Mouse (Mus musculus) right cerebral cortex, adult 2 months (tissue): ENCODE measurements around the gene Sbsn.
"Not testable (repeated sequence)": the region's sequence is repeated elsewhere in the genome, so short reads cannot be mapped to it uniquely, and the experiment has no call there.

ENCODE experiments used
- DNase-seq, 2 experiments: peaks; one replicate each; pipeline ENCODE4 v3.0.0; 2021 to 2022; ENCODE audit warnings: low spot score in 2 of 2

Gene Sbsn

DNA sequence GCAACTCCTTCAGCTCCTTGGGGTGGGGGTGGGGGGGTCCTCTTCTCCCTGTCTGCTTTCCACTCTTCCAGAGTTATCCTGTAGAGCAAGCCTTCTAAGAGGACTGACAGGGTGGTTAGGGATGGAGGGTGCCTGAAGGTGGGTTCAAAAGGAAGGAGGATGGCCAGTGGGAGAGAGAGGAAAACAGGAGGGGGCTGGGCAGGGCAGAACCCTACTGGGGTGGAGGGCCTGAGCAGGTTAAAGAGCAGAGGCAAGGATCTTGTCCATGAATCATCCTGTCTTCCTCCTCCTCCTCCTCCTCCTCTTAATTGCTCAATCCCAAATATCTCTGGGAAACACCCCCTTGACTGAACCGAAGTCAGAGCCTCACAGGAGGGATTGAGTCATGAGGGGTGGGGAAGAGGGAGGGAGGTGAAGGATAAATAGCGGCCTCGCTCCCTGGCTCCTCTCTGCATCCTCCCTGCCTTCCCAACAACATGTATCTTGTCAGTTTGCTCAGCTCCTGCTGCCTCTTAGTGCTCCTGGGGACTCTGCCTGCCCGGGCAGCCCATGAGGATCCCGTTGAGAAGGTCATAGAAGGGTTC lies at the start of gene Sbsn:
Gene Sbsn (plus strand): TSS at position 386 of the 584 bp plus-strand sequence.
- no peak for DNase-seq

GRCm38 (mm10) chr7:30706214-30706882 lies 44.9 kb upstream of the Sbsn start:
- DNase-seq: no peak

- DNase-seq: no peak
These were observed 43.8 kb upstream of the Sbsn start for GRCm38 (mm10) chr7:30707441-30707840.

- no peak for DNase-seq
These were observed 39.3 kb upstream of the Sbsn start, which contains the start of gene Atp4a for GRCm38 (mm10) chr7:30711942-30712341. Gene Atp4a (plus strand): TSS chr7:30712209.

GRCm38 (mm10) chr7:30717006-30717715 lies 34.1 kb upstream of the Sbsn start:
- DNase-seq: peak; percentile 35 to 55

- no peak for DNase-seq
These were observed 33.6 kb upstream of the Sbsn start for GRCm38 (mm10) chr7:30717716-30718046.

DNA sequence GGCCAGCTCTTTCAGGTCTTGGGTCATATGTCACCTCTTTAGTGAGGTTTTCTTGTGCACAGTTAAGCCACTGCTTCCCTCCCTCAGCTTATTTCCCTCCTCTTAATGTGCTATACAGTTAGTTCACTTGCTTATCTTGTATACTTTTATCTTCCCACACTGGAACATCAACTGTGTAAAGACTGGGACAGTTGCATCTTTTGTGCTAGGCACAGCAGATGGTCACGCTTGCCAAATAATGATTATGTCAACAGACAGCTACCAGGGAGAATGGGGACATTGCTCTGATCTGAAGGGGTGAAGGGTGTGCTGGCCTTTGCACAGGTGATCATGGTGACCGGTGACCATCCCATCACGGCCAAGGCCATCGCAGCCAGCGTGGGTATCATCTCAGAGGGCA lies 31.6 kb upstream of the Sbsn start:
- no peak for DNase-seq

DNA sequence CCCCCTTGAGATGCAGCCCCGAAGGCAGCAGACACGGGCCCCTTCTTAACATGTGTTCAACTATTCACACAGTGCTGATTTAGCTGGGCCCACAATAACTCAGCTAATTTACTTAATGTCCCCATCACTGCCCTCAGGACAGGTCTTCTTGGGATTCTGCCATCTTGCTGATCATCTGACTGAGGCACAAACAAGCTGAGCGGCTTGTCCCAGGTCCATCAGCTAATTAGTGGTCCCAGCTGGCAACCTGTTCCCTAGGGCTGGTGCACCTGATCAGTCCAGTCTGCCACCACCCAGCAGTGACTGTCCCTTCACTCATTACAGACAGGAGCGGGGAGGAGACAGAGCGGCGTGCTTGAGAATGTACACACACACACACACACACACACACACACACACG lies 30.0 kb upstream of the Sbsn start:
- no peak for DNase-seq

GRCm38 (mm10) chr7:30723274-30723953 lies 27.9 kb upstream of the Sbsn start:
- DNase-seq: no peak

GRCm38 (mm10) chr7:30728214-30728613 lies 23.1 kb upstream of the Sbsn start:
- no peak for DNase-seq

DNA sequence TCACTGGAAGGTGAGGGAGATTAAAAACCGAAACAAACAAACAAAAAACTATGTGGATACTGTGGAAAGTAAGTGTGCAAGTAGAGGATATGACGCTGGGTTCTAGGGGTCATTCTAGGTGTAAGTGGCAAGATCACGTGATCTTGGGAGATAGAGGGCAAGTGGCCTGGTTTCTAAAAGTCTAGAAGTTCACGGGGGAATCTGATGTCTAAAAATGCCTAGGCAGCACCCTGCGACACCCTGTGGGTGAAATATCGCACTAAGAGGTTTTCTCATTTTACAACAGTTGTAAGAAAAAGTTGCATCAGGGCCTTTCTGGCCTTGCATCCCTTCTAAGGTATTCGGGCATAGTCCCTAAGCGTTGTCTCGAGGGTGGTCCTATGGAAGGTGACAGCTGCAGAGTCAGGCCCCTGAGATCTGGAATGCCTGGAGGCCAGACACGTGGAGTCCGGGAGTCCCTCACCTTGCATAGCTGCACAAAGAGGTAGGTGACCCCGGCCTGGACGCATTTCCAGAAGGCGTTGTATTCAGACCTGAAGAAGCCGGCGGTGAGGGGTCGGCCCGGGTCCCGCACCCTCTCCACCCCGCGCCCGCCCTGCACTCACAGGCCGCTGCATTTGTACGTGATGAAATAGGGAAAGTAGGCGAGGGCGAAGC lies 22.4 kb upstream of the Sbsn start:
- DNase-seq: no peak

DNA sequence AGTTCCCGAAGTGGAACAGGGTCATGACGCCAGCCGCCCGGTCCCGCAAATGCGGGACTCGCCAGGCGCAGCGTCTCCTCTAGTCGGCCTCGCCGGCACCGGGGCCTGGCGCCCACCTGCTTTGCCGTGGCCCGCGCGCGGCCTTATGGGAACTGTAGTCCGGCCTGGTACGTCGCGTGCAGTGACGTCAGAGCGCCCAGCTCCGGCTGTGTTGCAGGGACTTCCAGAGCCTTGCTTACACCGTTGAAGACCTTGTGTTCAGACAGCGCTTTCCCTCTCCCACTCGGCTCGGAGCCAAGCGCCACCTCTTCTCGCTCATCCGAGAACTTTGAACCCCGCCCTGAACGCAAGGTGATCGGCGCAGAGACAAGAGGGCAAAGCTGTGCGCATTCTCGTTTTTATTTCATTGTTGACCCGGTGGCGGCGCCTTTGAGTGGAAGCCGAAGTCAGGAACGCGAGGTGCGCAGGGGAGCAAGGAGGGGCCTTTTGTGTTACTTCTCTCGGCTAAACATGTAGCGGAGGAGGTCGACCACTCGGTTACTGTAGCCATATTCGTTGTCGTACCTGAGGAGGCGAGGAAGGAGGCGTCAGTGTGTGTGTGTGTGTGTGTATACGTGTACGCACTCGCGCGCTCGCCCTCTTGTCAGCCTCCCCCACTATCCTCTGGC lies 21.7 kb upstream of the Sbsn start, which contains the start of gene Tmem147:
Gene Tmem147 (minus strand): TSS at position 145 of the 668 bp plus-strand sequence.
- DNase-seq: peak; percentile 96 to 99

- DNase-seq: peak; percentile 26 to 31
These were observed 21.1 kb upstream of the Sbsn start for GRCm38 (mm10) chr7:30730064-30730722.

DNA sequence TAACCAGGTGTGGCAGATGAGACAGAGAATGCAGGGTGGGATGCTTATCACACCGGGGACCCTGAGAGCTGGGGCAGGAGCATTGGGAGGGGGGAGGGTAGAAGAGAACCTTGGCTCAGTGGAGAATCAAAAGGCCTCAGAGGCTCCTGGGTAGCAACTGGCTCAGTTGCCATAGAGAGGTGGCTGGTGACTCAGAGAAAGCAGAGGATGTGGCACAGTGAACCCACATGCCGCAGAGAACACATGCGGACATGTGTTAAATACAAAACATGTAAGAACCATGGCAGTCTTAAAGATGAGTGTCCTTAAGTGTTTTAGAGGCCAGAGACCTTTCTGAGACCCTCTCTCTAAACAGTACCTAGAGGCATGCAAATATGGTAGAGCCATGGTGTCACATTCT lies 15.1 kb upstream of the Sbsn start:
- no peak for DNase-seq

- DNase-seq: not testable (repeated sequence)
These were observed 8.7 kb upstream of the Sbsn start for GRCm38 (mm10) chr7:30742570-30742969.

DNA sequence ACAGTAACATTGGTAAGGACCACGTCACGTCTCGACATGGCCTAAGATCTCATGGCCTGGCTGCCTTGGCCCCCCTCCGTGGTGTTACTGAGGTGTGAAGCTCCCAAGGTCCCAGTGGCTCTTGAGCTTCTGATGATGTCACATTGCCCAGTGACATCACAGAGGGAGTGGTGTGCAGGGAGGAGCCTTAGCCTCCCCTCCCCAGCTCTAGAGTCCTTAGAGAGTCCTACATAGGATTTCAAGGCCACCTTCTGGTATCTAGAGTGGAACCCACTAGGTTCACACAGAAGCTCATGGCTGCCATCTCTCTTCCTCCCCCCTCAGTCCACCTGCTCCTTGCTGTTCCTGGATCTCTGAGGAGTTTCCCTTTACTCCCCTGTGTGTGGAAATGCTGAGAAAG lies 7.7 kb upstream of the Sbsn start, which contains the start of gene Gapdhs:
Gene Gapdhs (minus strand): TSS at position 65 of the 400 bp plus-strand sequence.
- not testable (repeated sequence) for DNase-seq

GRCm38 (mm10) chr7:30744022-30744598 lies 7.2 kb upstream of the Sbsn start:
- DNase-seq: no peak

DNA sequence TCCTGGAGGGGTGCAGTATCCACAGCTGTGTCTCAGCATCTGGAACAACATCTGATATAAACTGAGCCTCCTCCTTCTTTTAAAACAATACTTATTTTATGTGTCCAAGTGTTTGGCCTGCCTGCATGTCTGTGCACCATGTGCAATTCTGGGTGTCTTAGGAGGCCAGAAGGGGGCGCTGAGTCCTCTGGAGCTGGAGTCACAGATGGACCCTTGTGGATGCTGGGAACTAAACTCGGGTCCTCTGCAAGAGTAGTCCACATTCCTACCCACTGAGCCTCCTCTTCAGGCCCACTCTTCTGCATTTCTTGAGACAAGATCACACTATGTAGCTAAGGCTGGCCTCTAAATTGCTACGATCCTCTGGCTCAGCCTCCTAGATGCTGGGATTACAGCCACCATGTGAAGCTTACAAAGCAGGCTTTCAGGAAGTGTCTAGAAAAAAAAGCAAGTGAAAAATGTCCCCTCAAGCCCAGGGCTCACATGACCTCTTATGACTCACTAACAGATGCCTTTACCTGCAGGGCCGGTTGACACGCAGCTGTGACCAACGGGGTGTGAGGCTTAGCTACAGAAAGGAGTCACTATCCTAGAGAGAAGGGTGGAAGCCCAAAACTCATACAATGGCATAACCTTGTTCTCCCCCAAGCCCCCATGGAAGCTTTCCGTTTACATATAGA lies 3.6 kb upstream of the Sbsn start:
- no peak for DNase-seq

DNA sequence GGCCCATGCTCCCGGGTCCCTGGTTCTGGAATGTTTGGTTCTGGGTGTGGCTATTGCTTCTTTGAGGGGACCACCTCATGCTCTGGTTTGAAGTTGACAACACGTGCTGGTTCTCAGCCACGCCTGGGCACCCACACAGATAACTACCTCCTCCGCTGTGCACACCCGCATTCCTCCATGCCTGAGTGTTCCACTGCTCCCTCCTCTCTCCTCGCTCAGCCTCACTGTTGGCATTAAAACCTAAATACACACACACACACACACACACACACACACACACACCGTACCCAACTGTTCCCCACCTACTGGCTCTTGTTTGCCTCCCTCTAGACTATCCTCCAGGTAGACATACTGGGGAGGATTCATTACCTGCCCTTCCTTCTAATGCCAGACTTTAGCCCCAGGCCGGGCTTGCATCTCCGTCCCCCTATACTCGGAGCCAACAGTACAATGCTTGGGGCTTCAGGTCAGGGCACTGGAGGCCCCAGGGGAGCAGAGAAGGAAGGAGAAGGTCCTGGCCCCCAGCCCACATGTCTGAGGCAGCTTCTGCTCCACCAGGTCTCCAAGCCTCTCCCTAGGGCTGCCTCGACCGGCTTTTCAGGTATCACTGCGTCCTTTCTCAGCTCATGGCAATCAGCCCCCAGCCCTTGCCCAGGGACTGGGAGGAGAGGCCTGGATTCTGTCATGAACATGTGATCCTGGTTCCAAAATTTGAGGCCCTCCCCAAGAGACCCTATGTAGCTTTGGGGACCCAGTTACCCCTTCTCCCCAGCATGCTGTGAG lies 1.3 kb upstream of the Sbsn start:
- peak in 1 of 2 experiments; percentile 19 for DNase-seq
